8 mouse cellular contexts compared by ENCODE assay signal in the genomic region with DNA sequence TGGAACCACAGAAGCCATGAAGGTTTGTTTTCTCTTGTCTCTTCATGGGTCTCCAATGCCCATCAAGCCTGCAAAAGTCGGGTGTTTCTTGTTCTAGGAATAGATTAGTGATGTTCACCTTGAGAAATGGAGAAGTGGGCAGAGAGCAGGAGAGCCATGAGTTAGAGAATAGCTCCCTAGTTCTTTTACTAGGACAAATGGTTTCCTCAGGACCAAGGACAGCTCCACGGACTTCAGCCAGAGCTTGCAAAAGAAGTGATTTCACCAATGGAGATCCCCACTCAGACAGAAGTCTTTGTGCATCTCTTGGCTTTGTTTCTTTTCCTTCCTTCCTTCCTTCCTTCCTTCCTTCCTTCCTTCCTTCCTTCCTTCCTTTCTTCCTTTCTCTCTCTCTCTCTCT.
DNase-seq lines count a peak whose midpoint lies in the region; ATAC-seq and TF ChIP-seq lines count a peak whose summit lies in the region.

No protein-coding gene starts in this region.

- DNase-seq in kidney, adult 2 months = peak; percentile 48
- peak; percentile 40 for DNase-seq in Muller cell, postnatal 12 days (ENCODE audit: inconsistent ontology term)
- peak; percentile 87 for DNase-seq in embryo, embryonic 10 days (ENCODE audit: low spot score)
- peak; percentile 39 for DNase-seq in liver, postnatal 0 days
- no peak for DNase-seq in layer of hippocampus, adult 8-10 months (ENCODE audit: low spot score in 2 of 2)
- DNase-seq in left cerebral cortex, postnatal 25 days (ENCODE audit: low spot score in 2 of 2) = no peak
- DNase-seq in right cerebral cortex, adult 2 months (ENCODE audit: low spot score in 2 of 2) = no peak

- no peak overlapping the region for H3K27ac ChIP-seq in kidney, adult 2 months (ENCODE audit: insufficient read depth, low read depth, low read length)
- H3K27ac ChIP-seq in kidney, embryonic 16.5 days (ENCODE audit: low read length) = no peak overlapping the region
- no peak overlapping the region for H3K27ac ChIP-seq in liver, postnatal 0 days (ENCODE audit: low read depth)

- TF ChIP-seq EP300 in liver, postnatal 0 days (IDR thresholded peaks at IDR 0.05; ENCODE audit: low read depth) = no peak

- H3K9me3 ChIP-seq in kidney, embryonic 16.5 days (ENCODE audit: low read length) = no peaks in the 10 kb centered on the region
- H3K9me3 ChIP-seq in liver, postnatal 0 days (ENCODE audit: low read length) = no peaks in the 10 kb centered on the region

- no peak overlapping the region for H3K9ac ChIP-seq in kidney, embryonic 16.5 days (replicated peaks; ENCODE audit: low read length)
- no peak overlapping the region for H3K9ac ChIP-seq in liver, postnatal 0 days (replicated peaks)

- no peaks in the 10 kb centered on the region for H3K36me3 ChIP-seq in kidney, adult 2 months (ENCODE audit: control insufficient read depth, insufficient read depth, low read length)
- no peaks in the 10 kb centered on the region for H3K36me3 ChIP-seq in kidney, embryonic 16.5 days (ENCODE audit: insufficient read depth, low read length)
- H3K36me3 ChIP-seq in liver, postnatal 0 days (replicated peaks; ENCODE audit: insufficient read depth, low read length) = no peaks in the 10 kb centered on the region

- TF ChIP-seq CTCF in kidney, adult 2 months (conservative IDR thresholded peaks at IDR 0.05; ENCODE audit: insufficient read depth, insufficient read length, low read depth, low read length) = no peak
- TF ChIP-seq CTCF in liver, postnatal 0 days (IDR thresholded peaks at IDR 0.05; ENCODE audit: low read depth) = no peak

- no peak overlapping the region for H3K4me2 ChIP-seq in kidney, embryonic 16.5 days (replicated peaks; ENCODE audit: low read depth, low read length)
- no peak overlapping the region for H3K4me2 ChIP-seq in liver, postnatal 0 days (ENCODE audit: low read depth, low read length)

- no peak overlapping the region for H3K4me3 ChIP-seq in kidney, adult 2 months (ENCODE audit: insufficient read depth, low read depth, low read length)
- no peak overlapping the region for H3K4me3 ChIP-seq in kidney, embryonic 16.5 days (ENCODE audit: low read length)
- H3K4me3 ChIP-seq in liver, postnatal 0 days (ENCODE audit: low read depth, low read length) = no peak overlapping the region

- 3% methylated on average over 2 of the region's 2 CpGs for WGBS in kidney, adult 2 months
- WGBS in kidney, embryonic 16.5 days = 2% methylated on average over 2 of the region's 2 CpGs
- 3% methylated on average over 2 of the region's 2 CpGs for WGBS in liver, postnatal 0 days (ENCODE audit: insufficient replicate concordance)

- no peaks in the 10 kb centered on the region; the same call in 1 of the 2 replicates for H3K27me3 ChIP-seq in kidney, adult 2 months (replicated peaks; ENCODE audit: control insufficient read depth, insufficient read depth, low read length)
- H3K27me3 ChIP-seq in kidney, embryonic 16.5 days (ENCODE audit: insufficient read depth, low read length) = no peaks in the 10 kb centered on the region
- no peaks in the 10 kb centered on the region for H3K27me3 ChIP-seq in liver, postnatal 0 days (ENCODE audit: insufficient read depth, low read length)

- no peak for ATAC-seq in kidney, embryonic 16.5 days (ENCODE audit: low FRiP score, low TSS enrichment)
- no peak for ATAC-seq in liver, postnatal 0 days

- no peaks in the 10 kb centered on the region for H3K4me1 ChIP-seq in kidney, adult 2 months (ENCODE audit: control insufficient read depth, insufficient read depth, low read length)
- no peaks in the 10 kb centered on the region for H3K4me1 ChIP-seq in kidney, embryonic 16.5 days (ENCODE audit: insufficient read depth, low read length)
- no peaks in the 10 kb centered on the region for H3K4me1 ChIP-seq in liver, postnatal 0 days (ENCODE audit: insufficient read depth)

- TF ChIP-seq POLR2A in kidney, adult 2 months (IDR thresholded peaks at IDR 0.05; ENCODE audit: low read depth, low read length) = no peak

- intact Hi-C loops in left cerebral cortex, postnatal 25 days (cut with DNase I) = no loop called here

Comparison
In these comparisons a context has a peak if more than half of its experiments do, and no peak if none do; other contexts are left out.
1. DNase-seq: peak in kidney, adult 2 months (single experiment), Muller cell, postnatal 12 days (single experiment), embryo, embryonic 10 days (single experiment) and liver, postnatal 0 days (single experiment); none in layer of hippocampus, adult 8-10 months (0 of 2), left cerebral cortex, postnatal 25 days (0 of 2) and right cerebral cortex, adult 2 months (0 of 2).